Mouse (Mus musculus) kidney, adult 11 months (tissue): Measurements from ENCODE around the gene Hcn1.
"Not testable (repeated sequence)": the region's sequence is repeated elsewhere in the genome, so short reads cannot be mapped to it uniquely, and the experiment has no call there.

Source experiments
- DNase-seq: peaks from one replicate; pipeline ENCODE4 v3.0.0; 2022

Gene Hcn1

DNA sequence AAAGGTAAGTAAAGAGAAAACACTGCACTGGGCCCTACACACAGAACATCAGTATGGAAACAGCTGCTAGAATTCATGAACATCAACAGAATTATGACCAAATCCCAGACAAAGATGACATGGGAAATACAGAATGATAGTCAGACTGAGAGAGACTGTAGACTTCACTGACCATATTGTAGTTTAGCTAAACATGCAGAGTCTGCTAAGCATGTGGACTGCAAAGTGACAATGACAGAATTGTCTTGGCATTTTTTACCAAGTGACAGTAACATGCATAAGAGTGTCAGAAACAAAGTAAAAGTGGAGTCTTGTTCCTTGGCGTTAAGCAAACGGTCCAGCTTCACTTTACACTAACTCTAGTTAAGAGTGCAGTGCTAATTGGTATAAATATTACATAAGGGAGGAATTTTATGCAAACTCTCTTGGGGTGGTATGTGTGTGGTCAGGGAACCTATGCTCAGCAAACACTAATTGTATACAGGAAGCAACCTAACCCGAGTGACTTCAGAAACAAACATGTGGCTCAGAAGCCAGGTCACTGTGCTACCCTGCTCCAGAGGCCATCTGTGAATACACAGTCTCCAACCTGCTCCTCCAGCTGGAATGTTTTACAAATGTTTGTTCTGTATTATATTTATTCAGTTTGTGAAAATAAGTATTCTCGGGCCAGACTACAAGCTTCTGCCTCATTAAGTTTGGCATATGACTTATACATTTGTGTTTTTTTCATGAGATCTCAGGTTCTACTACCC lies 278.5 kb downstream of the Hcn1 start:
- DNase-seq: no peak

DNA sequence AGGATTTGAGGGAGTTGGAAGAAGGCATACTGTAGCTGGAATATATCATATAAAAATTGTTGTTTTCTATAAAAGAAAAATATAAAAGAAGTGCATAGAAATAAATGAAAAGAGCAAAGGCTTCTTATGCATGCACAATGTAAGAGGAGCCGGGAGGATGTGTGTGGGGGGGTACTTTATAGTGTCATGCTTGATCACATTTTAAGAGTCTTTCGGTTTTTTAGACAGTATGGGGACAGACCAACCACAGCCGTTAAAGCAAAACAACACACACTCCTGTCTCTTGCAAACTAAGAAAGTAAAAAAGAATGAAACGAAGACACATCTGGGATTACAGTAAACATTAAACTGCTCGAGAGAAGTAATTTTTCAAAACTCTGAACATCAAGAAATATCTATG lies 290.0 kb downstream of the Hcn1 start:
- no peak for DNase-seq

DNA sequence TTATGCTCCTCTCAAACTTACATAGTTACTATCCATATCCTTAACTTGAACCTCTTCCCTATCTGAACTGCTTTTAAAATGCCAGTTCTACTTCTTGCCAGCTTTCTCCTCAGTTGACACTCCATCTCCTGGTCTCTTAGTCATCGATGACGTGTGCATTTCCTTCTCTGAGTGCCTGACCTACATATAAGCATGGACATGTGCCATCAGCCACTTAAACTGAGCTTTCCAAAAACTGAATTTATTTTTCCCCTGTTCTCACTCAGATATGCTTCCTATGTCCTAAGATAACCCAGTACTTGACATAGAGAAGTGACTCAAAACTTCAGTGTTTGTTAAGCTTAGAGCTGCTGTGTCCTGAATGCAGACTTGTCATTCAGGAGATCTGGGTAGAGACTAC lies 295.9 kb downstream of the Hcn1 start:
- no peak for DNase-seq

DNA sequence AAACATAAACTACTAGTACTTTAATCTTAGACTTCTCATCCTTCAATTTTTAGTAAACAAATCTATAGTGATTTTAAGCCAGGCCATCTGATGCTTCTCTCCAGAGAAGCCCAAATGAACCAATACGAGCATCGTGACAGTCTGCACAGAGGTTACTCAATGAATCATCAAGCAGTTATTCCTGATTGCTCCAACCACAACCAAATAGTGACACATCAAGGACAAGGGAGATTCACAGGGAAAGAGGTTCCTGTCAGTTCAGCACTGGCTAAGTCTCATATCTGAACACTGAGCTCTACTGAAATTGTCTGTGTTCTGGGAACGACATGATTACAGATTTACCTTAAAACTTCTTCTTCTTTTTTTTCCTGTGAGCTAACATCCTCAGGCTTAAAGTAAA lies 305.7 kb downstream of the Hcn1 start:
- no peak for DNase-seq

DNA sequence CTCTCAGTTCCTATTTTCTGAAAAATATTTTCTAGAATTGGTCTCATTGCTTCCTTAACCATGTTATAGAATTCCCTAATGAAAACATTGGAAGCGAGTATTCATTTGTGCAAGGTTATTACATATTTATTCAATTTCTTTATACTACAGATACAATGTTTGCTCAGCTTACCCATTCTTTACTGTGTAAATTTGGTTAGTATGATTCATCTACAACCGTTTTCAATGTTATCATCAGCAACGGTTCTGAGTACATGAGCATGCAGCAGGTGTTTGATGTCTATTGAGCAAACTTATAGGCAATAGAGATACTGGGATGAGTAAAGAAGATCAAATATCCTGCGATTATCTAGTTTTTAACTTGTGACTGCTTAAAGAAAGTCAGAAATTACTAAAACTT lies 327.6 kb downstream of the Hcn1 start:
- DNase-seq: no peak

DNA sequence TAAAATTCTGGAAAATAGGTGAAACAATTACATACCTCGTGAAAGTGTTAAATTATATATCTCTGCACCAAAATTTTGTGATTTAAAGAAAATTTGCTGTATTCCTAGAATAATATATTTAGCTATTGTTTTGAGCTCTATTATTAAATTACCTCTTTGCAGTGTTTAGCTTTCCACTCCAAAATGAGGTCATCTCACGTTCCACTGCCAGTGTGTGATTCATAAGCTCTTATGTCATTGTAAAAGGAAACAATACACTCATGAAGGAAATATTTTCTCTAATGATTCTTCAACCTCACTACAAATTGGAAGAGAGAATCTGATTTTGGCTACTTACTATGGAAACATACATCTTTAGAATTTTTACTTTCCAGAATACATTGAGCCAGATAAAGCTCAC lies 329.6 kb downstream of the Hcn1 start:
- no peak for DNase-seq

DNA sequence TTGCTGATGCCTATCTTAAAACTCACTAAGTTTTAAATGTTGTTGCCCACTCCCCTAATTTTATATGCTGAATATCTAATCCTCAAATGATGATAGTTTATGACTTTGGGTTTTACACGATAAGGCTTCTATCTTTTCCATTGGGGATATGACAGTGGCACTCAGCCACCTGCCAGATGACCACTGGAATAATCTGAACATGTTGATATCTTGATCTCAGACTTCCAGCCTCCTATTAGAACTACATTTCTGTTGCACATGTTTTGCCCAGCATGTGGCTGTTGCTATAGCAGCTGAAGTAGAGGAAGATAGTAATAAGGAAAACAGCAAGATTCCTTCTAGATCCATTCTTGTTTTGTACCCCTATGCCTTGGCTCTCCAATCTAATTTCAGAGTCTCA lies 336.6 kb downstream of the Hcn1 start:
- no peak for DNase-seq

DNA sequence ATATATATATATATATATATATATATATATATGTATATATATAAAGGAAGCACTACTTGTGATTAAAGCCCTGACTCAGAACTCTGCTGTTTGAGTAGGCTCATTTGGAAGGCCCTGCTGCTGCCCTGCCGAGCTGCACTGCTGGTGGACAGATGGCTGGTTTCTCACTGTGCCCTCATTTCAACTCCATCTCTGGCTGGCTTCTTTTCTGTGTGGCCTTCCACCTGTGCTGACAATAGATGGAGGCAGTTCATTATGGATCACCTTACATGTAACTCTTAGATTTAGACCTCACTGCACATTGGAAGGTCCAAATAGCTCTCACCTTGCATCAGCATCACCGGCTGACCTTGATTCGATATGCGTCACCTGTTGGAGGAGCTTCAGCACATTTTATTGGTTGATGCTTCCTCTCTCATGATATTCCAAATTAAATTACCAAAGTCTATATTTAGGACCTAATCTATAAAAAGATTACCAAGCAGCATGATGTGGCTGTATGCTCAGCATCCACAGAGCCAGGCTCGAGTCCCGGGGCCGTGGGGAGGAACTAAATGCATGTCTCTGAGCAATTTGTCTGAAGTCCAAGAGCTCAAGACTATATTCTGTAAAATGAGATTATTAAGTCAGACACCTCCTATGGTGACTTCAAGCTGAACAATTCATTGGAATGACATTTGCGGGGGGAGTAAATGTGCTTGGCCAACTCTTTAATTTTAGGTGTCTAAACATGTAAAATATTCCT lies 338.6 kb downstream of the Hcn1 start:
- DNase-seq: no peak

DNA sequence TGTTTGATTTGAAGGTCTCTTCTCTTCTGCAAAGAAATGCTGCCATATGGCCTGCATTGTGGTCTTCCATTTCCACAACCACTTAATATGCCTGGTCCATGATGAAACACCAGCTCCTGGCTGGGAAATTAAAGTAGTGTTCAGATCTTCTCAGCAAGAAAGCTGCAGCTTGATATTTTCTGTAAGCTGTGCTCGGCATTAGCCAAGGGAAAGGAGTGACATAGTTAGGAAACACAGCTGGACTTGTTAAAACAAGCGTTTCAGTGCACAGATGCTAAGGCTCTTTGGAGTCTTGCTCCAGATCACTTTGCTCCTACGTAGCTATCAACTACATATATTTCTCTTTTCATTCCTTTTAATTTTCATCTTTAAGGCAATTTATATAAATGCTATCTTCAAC lies 344.7 kb downstream of the Hcn1 start:
- DNase-seq: no peak

DNA sequence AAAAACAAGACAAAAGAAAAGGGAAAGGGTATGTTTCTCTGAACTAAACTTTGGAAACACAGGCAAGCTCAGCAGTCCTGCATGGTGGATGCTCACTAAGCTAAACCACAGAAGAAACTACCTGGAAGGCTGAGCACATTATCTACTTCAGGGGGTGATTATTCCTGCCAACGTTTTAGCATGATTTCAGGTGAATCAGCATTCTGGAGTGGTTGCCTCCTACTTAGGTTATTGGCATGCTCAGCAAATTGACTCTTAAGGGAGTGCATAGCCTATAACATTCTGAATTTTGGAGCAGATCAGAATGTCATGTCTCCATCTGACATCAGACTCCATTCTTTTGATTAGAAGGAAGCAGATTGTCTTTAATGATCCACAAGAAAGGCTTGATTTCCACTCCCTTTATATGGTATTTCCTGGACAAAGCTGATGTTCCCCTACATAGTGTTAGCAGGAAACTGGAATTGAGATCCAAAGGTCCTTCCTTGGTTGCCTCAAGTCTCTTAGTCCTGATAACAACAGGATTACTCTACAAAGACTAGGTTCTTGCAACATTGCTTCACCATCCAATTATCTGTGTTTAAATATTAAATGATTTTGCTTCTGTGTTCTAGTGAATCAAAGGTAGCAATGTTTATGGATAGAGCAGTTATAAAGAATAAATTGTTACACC lies 345.7 kb downstream of the Hcn1 start:
- no peak for DNase-seq

DNA sequence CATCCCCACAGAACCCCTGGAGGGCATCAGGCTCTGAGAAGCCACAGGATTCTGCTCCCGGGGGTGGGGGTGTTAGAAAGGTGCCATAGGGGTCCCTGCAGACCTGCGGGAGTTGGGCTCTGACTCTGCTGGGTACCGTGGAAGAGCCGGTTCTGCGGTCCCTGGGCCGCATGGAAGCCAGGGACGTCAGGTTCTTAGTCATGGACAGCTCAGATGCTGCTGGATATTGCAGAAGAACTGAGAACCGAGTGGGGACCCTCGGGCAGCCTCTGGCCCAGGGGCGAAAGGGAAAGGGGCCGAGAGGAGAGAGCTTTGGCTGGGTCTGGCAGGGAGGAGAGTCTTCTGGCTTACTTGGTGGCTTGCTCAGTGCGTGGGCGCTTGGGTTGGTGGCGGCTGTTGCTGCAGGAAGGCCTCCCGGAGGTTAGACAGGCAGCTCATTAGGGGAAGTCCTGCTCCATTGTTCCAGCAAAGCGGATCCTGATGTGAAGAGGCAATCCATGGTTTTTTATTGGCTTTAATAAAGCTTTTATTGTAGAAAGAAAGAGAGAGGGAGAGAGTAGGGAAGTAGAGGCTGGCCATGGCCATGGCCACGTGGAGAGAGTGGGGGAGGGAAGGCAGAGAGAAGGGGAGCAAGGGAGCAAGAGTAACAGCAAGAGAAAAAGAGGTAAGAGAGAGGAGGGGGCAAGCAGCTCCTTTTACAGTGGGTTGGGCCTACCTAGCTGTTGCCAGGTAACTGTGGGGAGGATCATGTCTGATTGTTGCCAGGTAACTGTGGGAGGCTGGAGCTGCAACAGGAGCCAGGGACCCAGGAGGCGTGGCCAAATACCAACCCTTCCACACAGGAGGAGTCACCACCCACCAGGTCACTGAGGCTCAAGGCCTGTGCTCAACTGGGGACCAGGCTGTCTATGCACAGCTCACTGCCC lies 356.6 kb downstream of the Hcn1 start:
- no peak for DNase-seq

DNA sequence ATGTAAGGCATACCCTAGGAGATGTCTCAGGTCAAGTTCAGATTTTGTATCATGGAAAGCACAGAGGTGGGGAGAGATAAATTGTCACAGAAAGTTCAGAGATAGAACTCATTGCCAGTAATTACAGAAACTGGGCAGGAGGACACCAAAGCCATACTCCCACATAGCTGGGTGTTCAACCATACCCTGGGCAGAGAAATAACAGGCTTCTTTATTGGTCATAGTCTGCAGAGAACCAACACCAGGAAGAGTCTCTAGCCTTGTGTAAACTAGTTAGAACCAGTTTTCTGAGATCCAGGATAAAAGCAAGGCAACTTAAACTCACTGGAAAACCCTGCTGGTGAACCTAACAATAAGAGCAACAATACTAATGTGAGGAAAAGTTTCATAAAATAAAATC lies 362.5 kb downstream of the Hcn1 start:
- no peak for DNase-seq

DNA sequence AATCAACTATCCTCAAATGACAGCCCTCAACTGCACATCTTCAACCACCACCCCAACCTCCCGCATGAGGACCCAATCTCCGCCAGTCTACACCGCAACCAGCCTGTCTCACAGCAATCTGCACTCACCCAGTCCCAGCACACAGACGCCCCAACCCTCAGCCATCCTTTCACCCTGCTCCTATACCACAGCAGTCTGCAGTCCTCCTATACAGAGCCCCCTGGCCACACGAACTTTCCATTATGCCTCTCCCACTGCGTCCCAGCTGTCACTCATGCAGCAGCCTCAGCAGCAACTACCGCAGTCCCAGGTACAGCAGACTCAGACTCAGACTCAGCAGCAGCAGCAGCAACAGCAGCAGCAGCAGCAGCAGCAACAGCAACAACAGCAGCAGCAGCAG lies 373.3 kb downstream of the Hcn1 start:
- no peak for DNase-seq

DNA sequence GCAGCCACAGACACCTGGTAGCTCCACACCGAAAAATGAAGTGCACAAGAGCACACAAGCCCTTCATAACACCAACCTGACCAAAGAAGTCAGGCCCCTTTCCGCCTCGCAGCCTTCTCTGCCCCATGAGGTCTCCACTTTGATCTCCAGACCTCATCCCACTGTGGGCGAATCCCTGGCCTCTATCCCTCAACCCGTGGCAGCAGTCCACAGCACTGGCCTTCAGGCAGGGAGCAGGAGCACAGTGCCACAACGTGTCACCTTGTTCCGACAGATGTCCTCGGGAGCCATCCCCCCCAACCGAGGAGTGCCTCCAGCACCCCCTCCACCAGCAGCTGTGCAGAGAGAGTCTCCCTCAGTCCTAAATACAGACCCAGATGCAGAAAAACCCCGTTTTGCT lies 373.7 kb downstream of the Hcn1 start:
- DNase-seq: no peak

DNA sequence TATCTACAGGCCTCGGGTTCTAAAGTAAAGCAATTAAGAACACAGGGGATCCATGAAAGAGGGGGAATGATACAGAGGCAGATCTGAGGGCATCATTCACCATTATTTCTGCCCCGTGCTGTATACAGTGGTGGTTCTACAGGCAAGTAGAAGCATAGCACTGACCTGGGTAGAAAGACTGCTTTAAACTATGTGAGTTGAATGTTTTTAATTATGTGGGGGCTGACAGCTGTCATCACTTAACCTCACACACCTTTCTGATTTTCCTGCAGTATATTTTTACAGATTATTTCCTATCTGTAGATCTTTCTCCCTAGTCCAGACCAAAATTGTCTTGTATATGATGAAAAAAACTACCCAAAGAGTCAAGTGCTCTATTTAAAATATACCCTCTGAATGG lies 382.2 kb downstream of the Hcn1 start:
- DNase-seq: no peak

DNA sequence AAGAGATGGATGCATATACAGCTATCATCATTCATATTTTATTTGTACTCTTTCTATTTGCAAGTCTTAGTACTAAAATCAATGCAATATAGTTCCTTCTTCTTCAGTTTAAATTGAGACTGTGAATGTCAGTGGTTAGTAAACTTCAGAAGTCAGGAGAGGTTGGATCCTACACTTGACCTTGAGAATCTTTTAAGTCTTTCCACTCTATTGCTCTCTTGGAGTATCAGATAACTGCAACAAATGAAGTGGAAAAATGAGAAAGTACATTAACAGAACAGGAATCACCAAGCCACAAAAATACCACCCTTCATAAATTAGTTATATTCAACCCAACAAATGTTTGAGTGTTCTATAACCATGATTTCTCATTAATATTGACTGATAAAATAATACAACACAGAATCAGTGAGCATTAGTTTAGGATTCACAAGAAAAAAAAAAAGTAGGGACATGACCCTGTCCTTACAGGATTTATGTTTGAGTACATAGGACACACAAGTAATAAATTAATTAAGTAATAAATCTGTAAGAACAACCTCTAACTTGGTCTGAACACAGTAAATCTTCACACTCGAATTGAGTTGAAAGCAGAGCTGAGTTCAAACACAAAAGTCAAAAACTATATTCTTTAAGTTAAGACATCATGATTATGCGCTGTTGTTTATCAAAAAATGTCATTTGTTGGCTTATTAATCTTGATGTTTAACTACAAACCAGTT lies 397.8 kb downstream of the Hcn1 start:
- no peak for DNase-seq

DNA sequence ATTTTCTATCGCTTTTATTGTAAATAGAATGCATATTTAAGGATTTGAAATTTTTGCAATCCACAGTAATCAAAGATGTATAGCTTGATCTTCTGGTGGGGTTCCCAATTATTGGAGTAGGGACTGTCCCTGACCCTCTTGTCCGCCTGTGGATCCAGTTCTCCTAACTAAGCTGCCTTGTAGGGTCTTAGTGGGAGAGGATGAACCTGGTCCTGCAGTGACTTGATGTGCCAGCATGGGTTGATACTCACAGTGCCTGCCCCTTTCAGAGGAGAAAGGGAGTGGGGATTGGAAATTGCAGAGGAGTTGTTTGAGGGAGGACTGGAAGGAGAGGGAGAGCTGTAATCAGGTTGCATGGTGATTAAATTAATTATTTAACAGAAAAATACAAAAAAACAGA lies 398.4 kb downstream of the Hcn1 start:
- no peak for DNase-seq

DNA sequence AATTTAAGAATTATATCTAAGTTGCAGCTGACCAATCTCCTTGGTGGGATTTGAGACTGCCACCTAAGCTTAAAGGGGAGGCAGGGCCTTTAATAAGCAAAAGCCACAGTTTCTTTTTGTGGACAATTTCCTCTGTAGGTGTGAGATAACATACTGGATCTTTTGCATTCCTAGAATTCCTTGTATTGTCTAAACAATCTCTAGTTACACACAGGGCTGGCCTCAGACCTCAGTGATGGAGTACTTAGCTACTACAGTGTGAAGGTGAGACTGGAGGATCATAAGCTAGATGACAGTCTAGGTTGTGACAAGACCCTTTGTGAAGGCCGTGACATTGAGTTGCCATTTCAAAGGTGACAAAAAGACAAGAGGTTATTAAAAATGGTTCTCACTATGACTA lies 419.1 kb downstream of the Hcn1 start:
- DNase-seq: no peak

DNA sequence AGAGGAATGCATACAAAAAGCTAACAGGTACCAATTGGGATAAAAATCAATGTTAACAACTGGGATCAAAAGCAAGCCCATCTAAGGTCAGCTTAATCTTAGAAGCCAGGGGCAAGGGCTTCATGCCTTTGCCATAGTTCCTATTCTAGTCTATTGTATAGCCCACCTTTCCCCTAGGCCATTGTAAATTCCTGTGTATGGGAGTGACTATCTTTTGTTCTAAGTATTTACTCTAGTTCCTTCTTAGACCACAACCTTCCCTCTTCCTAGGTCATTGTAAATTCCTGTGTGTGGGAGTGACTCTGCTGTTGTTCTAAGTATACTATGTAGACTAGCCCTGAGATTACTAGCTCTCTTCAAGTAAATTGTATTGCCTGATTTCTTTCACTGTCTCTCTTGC lies 420.8 kb downstream of the Hcn1 start:
- not testable (repeated sequence) for DNase-seq

DNA sequence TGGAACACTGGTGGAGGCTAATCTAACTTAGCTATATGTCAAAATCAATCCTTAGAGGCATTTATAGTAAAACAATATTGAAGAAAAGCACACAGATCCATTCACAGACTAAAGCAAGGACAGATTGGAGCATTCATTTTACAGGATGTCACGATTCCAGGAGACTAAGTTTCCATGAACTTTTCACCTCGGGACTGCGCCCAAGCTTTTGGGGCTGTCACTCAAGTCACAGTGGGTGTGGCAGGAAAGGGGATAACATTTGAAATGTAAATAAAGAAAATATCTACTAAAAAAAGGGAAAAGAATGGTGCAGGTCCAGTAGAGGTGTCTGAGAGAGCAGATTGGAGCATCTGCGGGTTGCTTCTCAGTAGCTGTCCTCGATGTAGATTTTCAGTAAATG lies 421.3 kb downstream of the Hcn1 start:
- no peak for DNase-seq

DNA sequence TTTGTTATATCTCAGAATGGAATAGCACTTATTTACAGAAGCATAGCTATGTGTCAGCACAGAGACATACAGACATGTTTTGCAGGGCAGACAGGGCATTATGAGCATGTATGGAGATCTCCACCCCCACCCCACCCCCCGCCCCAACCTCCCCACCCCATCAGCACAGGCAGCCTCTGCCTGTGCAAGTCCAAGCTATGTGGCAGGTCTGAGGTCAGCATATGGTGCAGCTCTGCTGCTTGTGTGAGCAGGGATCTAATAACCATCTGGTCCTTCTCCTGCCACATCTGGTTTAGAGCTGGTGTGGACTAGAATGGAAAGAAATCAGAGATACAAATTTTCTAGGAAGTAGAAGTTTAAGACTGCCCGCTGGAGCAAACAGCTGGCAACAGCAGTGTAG lies 424.4 kb downstream of the Hcn1 start:
- DNase-seq: no peak

DNA sequence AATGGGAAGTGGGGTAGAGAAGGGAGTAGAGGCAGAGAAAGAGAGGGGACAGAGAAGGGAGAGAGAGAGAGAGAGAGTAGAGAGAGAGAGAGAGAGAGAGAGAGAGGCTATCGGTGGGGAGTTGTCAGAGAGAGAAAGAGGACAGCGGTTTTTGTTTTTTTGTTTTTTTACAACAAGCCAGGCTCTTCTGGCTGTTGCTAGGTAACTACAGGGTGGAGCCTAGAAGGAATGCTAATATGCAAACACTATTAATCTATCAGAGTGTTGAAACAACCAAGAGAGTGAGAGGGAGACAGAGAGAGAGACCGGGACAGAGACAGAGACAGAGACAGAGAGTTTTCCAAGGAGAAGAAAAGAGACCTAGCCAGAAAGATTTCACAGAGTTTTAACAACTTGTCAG lies 425.7 kb downstream of the Hcn1 start:
- no peak for DNase-seq
